In genomic region chrX:42019441-42019840, GRCm38 (mm10) we compare ENCODE assay signal across 18 mouse cellular contexts. TPM values are rescaled to one million over a fixed set of nuclear protein-coding genes. Genes with fewer than 3 reads are reported as not detected.
DNase-seq lines count a peak whose midpoint lies in the region; ATAC-seq and TF ChIP-seq lines count a peak whose summit lies in the region.
"Had no signal": no experiment of that assay in that cellular context is flagged by ENCODE, and none has a peak within 500 bp of the region (broad histone marks: within the 10 kb centered on the region; RNA-seq: fewer than 3 reads in every experiment).

No protein-coding gene starts in this region.

- no peaks in the 10 kb centered on the region for H3K27me3 ChIP-seq in G1E (ENCODE audit: insufficient read depth, low read length)
- no peaks in the 10 kb centered on the region for H3K27me3 ChIP-seq in midbrain, embryonic 13.5 days
- H3K27me3 ChIP-seq: forebrain, embryonic 15.5 days; limb, embryonic 12.5 days had no signal

- H3K4me1 ChIP-seq in G1E (ENCODE audit: insufficient read depth, low read depth, low read length), result peaks cover 61% of the 10 kb centered on the region
- H3K4me1 ChIP-seq in midbrain, embryonic 13.5 days (replicated peaks), result no peaks in the 10 kb centered on the region
- H3K4me1 ChIP-seq: forebrain, embryonic 15.5 days; limb, embryonic 12.5 days had no signal

- peak; percentile 78 for ATAC-seq in G1E (ENCODE audit: extremely low read depth, insufficient number of reproducible peaks, low FRiP score, poor library complexity, severe bottlenecking)
- peak; percentile 88 for ATAC-seq in megakaryocyte-erythroid progenitor cell, adult 5-6 weeks (replicated peaks; ENCODE audit: low FRiP score, low TSS enrichment, poor library complexity, severe bottlenecking)
- ATAC-seq in midbrain, embryonic 13.5 days, result no peak
- ATAC-seq: activated CD4-positive, CD25-positive, alpha-beta regulatory T cell, adult 4 months; forebrain, embryonic 15.5 days; hindbrain, postnatal 0 days had no signal

- no peak overlapping the region for H3K4me3 ChIP-seq in G1E (ENCODE audit: low read depth, low read length)
- no peak overlapping the region for H3K4me3 ChIP-seq in midbrain, embryonic 13.5 days (replicated peaks)
- H3K4me3 ChIP-seq: forebrain, embryonic 15.5 days; gastrocnemius, adult 2 months; limb, embryonic 12.5 days had no signal

- H3K9ac ChIP-seq in midbrain, embryonic 13.5 days (replicated peaks), result no peak overlapping the region
- H3K9ac ChIP-seq: forebrain, embryonic 15.5 days; limb, embryonic 12.5 days had no signal

- 70% methylated on average over 2 of the region's 2 CpGs for WGBS in midbrain, embryonic 13.5 days

- no peak overlapping the region for H3K27ac ChIP-seq in midbrain, embryonic 13.5 days
- H3K27ac ChIP-seq: forebrain, embryonic 15.5 days; gastrocnemius, adult 2 months; hindbrain, postnatal 0 days; limb, embryonic 12.5 days had no signal

- H3K36me3 ChIP-seq in G1E (replicated peaks), result no peaks in the 10 kb centered on the region
- H3K36me3 ChIP-seq in midbrain, embryonic 13.5 days, result no peaks in the 10 kb centered on the region
- H3K36me3 ChIP-seq: forebrain, embryonic 15.5 days; limb, embryonic 12.5 days had no signal

- H3K4me2 ChIP-seq in midbrain, embryonic 13.5 days (replicated peaks), result no peak overlapping the region
- H3K4me2 ChIP-seq: forebrain, embryonic 15.5 days; limb, embryonic 12.5 days had no signal

- H3K9me3 ChIP-seq in G1E (replicated peaks), result no peaks in the 10 kb centered on the region
- H3K9me3 ChIP-seq in midbrain, embryonic 13.5 days, result no peaks in the 10 kb centered on the region
- H3K9me3 ChIP-seq: forebrain, embryonic 15.5 days; limb, embryonic 12.5 days had no signal

- no peak for DNase-seq in G1E (ENCODE audit: low spot score)
- DNase-seq in c-Kit-positive CD71-positive TER-119-negative erythroid progenitor cells, embryonic 14.5 days (ENCODE audit: low read depth), result peak; percentile 70
- peak; percentile 84 for DNase-seq in liver
- DNase-seq in frontal cortex, postnatal 14 days (ENCODE audit: low spot score in 2 of 2), result no peak
- no peak for DNase-seq in heart, postnatal 4 days
- DNase-seq: cerebellum, adult 11-12 months; gastrocnemius, adult 2 months; heart, adult 18-20 months; heart, postnatal 14 days; kidney, adult 9 months; layer of hippocampus, postnatal 36 days; right cerebral cortex, postnatal 4 days had no signal

- TF ChIP-seq CTCF in G1E (IDR thresholded peaks at IDR 0.05; ENCODE audit: low read depth, low read length), result no peak

RNA-seq across cellular contexts. Expression of gene Xiap, which starts 40.0 kb away (rescaled TPM):
- total RNA-seq in G1E (2014; fragmentation: Nextera tagmentation), result 65.0 and 70.0 TPM in 2 replicates
- total RNA-seq in G1E (2017), result 36.2 and 46.9 TPM in 2 replicates
- polyA plus RNA-seq in G1E (2012), result 66.9 and 72.5 TPM in 2 replicates
- 25.4 and 30.4 TPM in 2 replicates for total RNA-seq in megakaryocyte-erythroid progenitor cell, adult 5-6 weeks (2014; fragmentation: Nextera tagmentation)
- total RNA-seq in megakaryocyte-erythroid progenitor cell, adult 5-6 weeks (2017), result 31.5 and 35.6 TPM in 2 replicates
- 10.4 and 11.9 TPM in 2 replicates for polyA plus RNA-seq in midbrain, embryonic 13.5 days (2015; fragmentation: Nextera tagmentation; extraction: Ambion mirVana)
- total RNA-seq in heart, postnatal 4 days (2021), result 10 to 100 TPM; 46.6 to 51.1 TPM

Comparison
In these comparisons a context has a peak if more than half of its experiments do, and no peak if none do; other contexts are left out.
1. DNase-seq: peak in c-Kit-positive CD71-positive TER-119-negative erythroid progenitor cells, embryonic 14.5 days (single experiment) and liver (single experiment); none in G1E (single experiment), frontal cortex, postnatal 14 days (0 of 2) and heart, postnatal 4 days (single experiment).